Mouse (Mus musculus) heart, adult 18-20 months (tissue): ENCODE results near the gene Nmral1. TPM values are rescaled to one million over a fixed set of nuclear protein-coding genes. Genes with fewer than 3 reads are reported as not detected.

Experiments
- total RNA-seq, 2 experiments: library from RNA; stranded (reverse); gene quantifications; 2 replicates each; pipeline ENCODE4 v1.2.3; 2021

Gene Nmral1
- total RNA-seq, 2 experiments from 2014 or later: 2.0 to 3.0 TPM

Other genes starting within 250 kb of the Nmral1 start
- 100 to 1,000 TPM; 782 to 831 TPM for gene Srl, start 177.5 kb downstream of the Nmral1 start, total RNA-seq
- 1 to 10 TPM; 2.1 to 2.6 TPM for gene Tfap4, start 159.5 kb downstream of the Nmral1 start, total RNA-seq
- gene Glis2, start 124.6 kb downstream of the Nmral1 start, total RNA-seq: 1 to 10 TPM; 6.2 to 8.5 TPM
- 100 to 1,000 TPM; 154 TPM for gene Pam16, start 94.4 kb downstream of the Nmral1 start, total RNA-seq
- 1 to 10 TPM; 7.7 to 9.7 TPM for gene Vasn, start 79.4 kb downstream of the Nmral1 start, total RNA-seq
- 100 to 1,000 TPM; 152 to 155 TPM for gene Dnaja3, start 79.4 kb downstream of the Nmral1 start, total RNA-seq
- gene Coro7, start 39.6 kb downstream of the Nmral1 start, total RNA-seq: 10 to 100 TPM; 12.7 to 14.2 TPM
- gene Hmox2, start 7.0 kb upstream of the Nmral1 start, total RNA-seq: 10 to 100 TPM; 76.9 to 95.9 TPM
- gene Cdip1, start 70.9 kb upstream of the Nmral1 start, total RNA-seq: 10 to 100 TPM; 60.1 to 68.1 TPM
- under 1 TPM in 1 of 2 experiments, not detected in 1; 0.51 TPM for gene 4930562C15Rik, start 116.1 kb upstream of the Nmral1 start, total RNA-seq
- gene Ubald1, start 161.0 kb upstream of the Nmral1 start, total RNA-seq: 10 to 100 TPM; 14.3 to 19.7 TPM
- 100 to 1,000 TPM; 165 to 167 TPM for gene Mgrn1, start 166.9 kb upstream of the Nmral1 start, total RNA-seq
- gene Nudt16l1, start 219.4 kb upstream of the Nmral1 start, total RNA-seq: 10 to 100 TPM; 19.1 to 20.4 TPM
- 10 to 100 TPM; 11.3 to 14.7 TPM for gene Anks3, start 244.8 kb upstream of the Nmral1 start, total RNA-seq